ENCODE assay signal across 8 mouse cellular contexts in genomic region chr9:122350396-122351130, GRCm38 (mm10). TPM values are rescaled to one million over a fixed set of nuclear protein-coding genes. Genes with fewer than 3 reads are reported as not detected.
DNase-seq lines count a peak whose midpoint lies in the region; ATAC-seq lines count a peak whose summit lies in the region.

No protein-coding gene starts in this region.

- peak; percentile 62 for DNase-seq in yolk sac, embryonic 10.5 days (ENCODE audit: low spot score)
- DNase-seq in retina, postnatal 1 day: no peak
- no peak for DNase-seq in spleen, postnatal 36 days (ENCODE audit: low spot score in 2 of 2)
- no peak for DNase-seq in gastrocnemius, postnatal 10 days

- peaks cover 8% of the 10 kb centered on the region for H3K27me3 ChIP-seq in megakaryocyte, embryonic 14.5 days (replicated peaks)
- H3K27me3 ChIP-seq in heart, embryonic 16.5 days (ENCODE audit: control insufficient read depth, insufficient read depth, low read length): no peaks in the 10 kb centered on the region
- H3K27me3 ChIP-seq in lung, embryonic 15.5 days: no peaks in the 10 kb centered on the region

- no peaks in the 10 kb centered on the region for H3K36me3 ChIP-seq in megakaryocyte, embryonic 14.5 days (replicated peaks; ENCODE audit: low read length)
- no peaks in the 10 kb centered on the region for H3K36me3 ChIP-seq in heart, embryonic 16.5 days (ENCODE audit: control insufficient read depth, insufficient read depth)
- no peaks in the 10 kb centered on the region for H3K36me3 ChIP-seq in lung, embryonic 15.5 days

- H3K4me2 ChIP-seq in heart, embryonic 16.5 days (ENCODE audit: low read depth, low read length): peak overlapping the region; percentile 81
- H3K4me2 ChIP-seq in lung, embryonic 15.5 days: peak overlapping the region; percentile 70

- H3K9ac ChIP-seq in heart, embryonic 16.5 days (ENCODE audit: low read length): peak overlapping the region; percentile 95; the same call in 1 of the 2 replicates
- H3K9ac ChIP-seq in lung, embryonic 15.5 days: peak overlapping the region; percentile 68; the same call in 1 of the 2 replicates

- H3K4me1 ChIP-seq in megakaryocyte, embryonic 14.5 days: peaks cover 52% of the 10 kb centered on the region
- H3K4me1 ChIP-seq in heart, embryonic 16.5 days (ENCODE audit: control insufficient read depth, insufficient read depth, low read length): peaks cover 7% of the 10 kb centered on the region; the same call in 1 of the 2 replicates
- peaks cover 13% of the 10 kb centered on the region; the same call in 1 of the 2 replicates for H3K4me1 ChIP-seq in lung, embryonic 15.5 days

- no peaks in the 10 kb centered on the region for H3K9me3 ChIP-seq in megakaryocyte, embryonic 14.5 days
- no peaks in the 10 kb centered on the region for H3K9me3 ChIP-seq in heart, embryonic 16.5 days (replicated peaks; ENCODE audit: control insufficient read depth, low read length)
- H3K9me3 ChIP-seq in lung, embryonic 15.5 days: no peaks in the 10 kb centered on the region

- ATAC-seq in megakaryocyte, adult 5-6 weeks (ENCODE audit: poor library complexity, severe bottlenecking): no peak
- no peak for ATAC-seq in heart, embryonic 16.5 days (replicated peaks; ENCODE audit: extremely low read depth, insufficient read depth, low FRiP score)
- no peak for ATAC-seq in lung, embryonic 15.5 days (ENCODE audit: borderline replicate concordance, extremely low read depth, low FRiP score, low TSS enrichment)

- WGBS in heart, embryonic 16.5 days: 59% methylated on average over 7 of the region's 7 CpGs
- 55% methylated on average over 7 of the region's 7 CpGs for WGBS in lung, embryonic 15.5 days

- H3K27ac ChIP-seq in heart, embryonic 16.5 days (ENCODE audit: low read length): peak overlapping the region; percentile 84
- H3K27ac ChIP-seq in lung, embryonic 15.5 days: no peak overlapping the region

- peak overlapping the region; percentile 94 for H3K4me3 ChIP-seq in megakaryocyte, embryonic 14.5 days (replicated peaks)
- peak overlapping the region; percentile 83 for H3K4me3 ChIP-seq in heart, embryonic 16.5 days (ENCODE audit: low read length)
- peak overlapping the region; percentile 72; the same call in 1 of the 2 replicates for H3K4me3 ChIP-seq in lung, embryonic 15.5 days

RNA-seq across cellular contexts. Expression of gene Abhd5, which starts 0.8 kb away (rescaled TPM):
- polyA plus RNA-seq in megakaryocyte, embryonic 14.5 days (2012; ENCODE audit: insufficient read depth, low replicate concordance): 10.5 TPM in 1 of 2 replicates, not detected in the other
- total RNA-seq in megakaryocyte, adult 5-6 weeks (2015): 83.7 and 84.1 TPM in 2 replicates
- 87.0 and 93.8 TPM in 2 replicates for total RNA-seq in megakaryocyte, adult 5-6 weeks (2017)
- 21.9 and 23.5 TPM in 2 replicates for polyA plus RNA-seq in heart, embryonic 16.5 days (2015; fragmentation: Nextera tagmentation; extraction: Ambion mirVana)
- 23.0 and 25.5 TPM in 2 replicates for polyA plus RNA-seq in lung, embryonic 15.5 days (2015; fragmentation: Nextera tagmentation; extraction: Ambion mirVana)
- 10 to 100 TPM; 22.9 to 23.9 TPM for total RNA-seq in gastrocnemius, postnatal 10 days (2021)

RNA-seq across cellular contexts. Expression of gene Ano10, which starts 56.3 kb away (rescaled TPM):
- polyA plus RNA-seq in megakaryocyte, embryonic 14.5 days (2012; ENCODE audit: insufficient read depth, low replicate concordance): 3.2 TPM in 1 of 2 replicates, not detected in the other
- 33.1 and 40.9 TPM in 2 replicates for total RNA-seq in megakaryocyte, adult 5-6 weeks (2015)
- total RNA-seq in megakaryocyte, adult 5-6 weeks (2017): 17.1 and 32.8 TPM in 2 replicates
- 27.3 and 32.2 TPM in 2 replicates for polyA plus RNA-seq in heart, embryonic 16.5 days (2015; fragmentation: Nextera tagmentation; extraction: Ambion mirVana)
- 29.7 and 31.9 TPM in 2 replicates for polyA plus RNA-seq in lung, embryonic 15.5 days (2015; fragmentation: Nextera tagmentation; extraction: Ambion mirVana)
- 10 to 100 TPM; 47.5 to 48.6 TPM for total RNA-seq in gastrocnemius, postnatal 10 days (2021)
